Mouse (Mus musculus) testis, adult 2 months (tissue): ENCODE results near the gene Gpr152.

ENCODE experiments used
- CTCF ChIP-seq: fragments of 200-500 bp; IDR thresholded peaks from 2 replicates; pipeline ENCODE4 v1.5.1; 2012; ENCODE audit warnings: low read depth, mild to moderate bottlenecking, inconsistent platforms, low read length, moderate library complexity; ENCODE audit not compliant: control insufficient read depth, insufficient read depth, insufficient replicate concordance
- POLR2A ChIP-seq: fragments of 200-500 bp; IDR thresholded peaks from 2 replicates; pipeline ENCODE4 v1.6.1; 2012; ENCODE audit warnings: low read depth, mild to moderate bottlenecking, inconsistent platforms, low read length, moderate library complexity; ENCODE audit not compliant: control insufficient read depth

- TF ChIP-seq POLR2A (no peak), CTCF (no peak)
Measured at GRCm38 (mm10) chr19:4124432-4124831, 15.2 kb upstream of the Gpr152 start.
